Mouse (Mus musculus) E14TG2a.4 (cell line): ENCODE measurements around the gene Mia3.
"Not testable (repeated sequence)": the region's sequence is repeated elsewhere in the genome, so short reads cannot be mapped to it uniquely, and the experiment has no call there.

ENCODE experiments used
- H3K27me3 ChIP-seq: 2 replicates; pipeline ENCODE4 v1.6.1; 2014; ENCODE audit warnings: low read length, control low read depth; ENCODE audit not compliant: insufficient read depth
- H3K36me3 ChIP-seq: 2 replicates; pipeline ENCODE4 v1.6.1; 2014; ENCODE audit warnings: low read length, control low read depth; ENCODE audit not compliant: insufficient read depth
- H3K4me1 ChIP-seq: replicated peaks from 2 replicates; pipeline ENCODE4 v1.6.1; 2014; ENCODE audit warnings: low read depth, low read length, control low read depth
- H3K4me3 ChIP-seq: replicated peaks from 2 replicates; pipeline ENCODE4 v1.5.1; 2014; ENCODE audit warnings: mild to moderate bottlenecking, low read length
- H3K9me3 ChIP-seq: 2 replicates; pipeline ENCODE4 v1.6.1; 2014; ENCODE audit warnings: low read length, control low read depth
- CTCF ChIP-seq: conservative IDR thresholded peaks from 2 replicates; pipeline ENCODE4 v1.5.1; 2014; ENCODE audit warnings: low read length
- NANOG ChIP-seq: IDR thresholded peaks from 2 replicates; pipeline ENCODE4 v1.6.1; 2014; ENCODE audit warnings: borderline replicate concordance, low read length, mixed read lengths
- POU5F1 ChIP-seq: IDR thresholded peaks from 2 replicates; pipeline ENCODE4 v1.6.1; 2014; ENCODE audit warnings: low read length, borderline replicate concordance

The Mia3 gene

DNA sequence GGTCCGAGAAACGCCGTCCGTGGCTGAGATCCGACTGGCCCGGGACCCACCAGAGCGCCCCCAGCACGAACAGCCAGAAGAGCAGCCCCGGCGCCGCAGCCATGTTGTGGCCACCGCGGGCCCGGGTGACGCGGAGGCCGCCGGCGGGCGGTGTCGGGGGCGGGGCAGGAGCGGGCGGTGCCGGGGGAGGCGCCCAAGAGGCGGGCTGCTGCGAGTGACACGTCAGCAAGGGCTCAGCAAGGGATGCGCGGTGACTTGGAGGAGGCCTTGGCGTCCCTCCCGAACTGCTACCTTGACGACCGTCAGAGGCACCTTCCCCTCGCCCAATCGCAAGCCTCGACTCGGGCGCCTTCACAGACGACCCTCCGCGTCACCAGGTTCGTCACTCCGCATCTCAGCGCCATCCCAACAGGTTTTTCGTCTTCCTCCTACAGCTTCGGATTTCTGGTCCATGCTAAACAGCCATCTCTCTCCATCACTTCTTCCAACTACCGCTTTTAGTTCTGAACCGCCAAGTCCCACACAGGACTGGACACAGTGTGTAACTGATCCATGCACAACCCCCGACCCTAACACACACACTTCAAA lies at the start of gene Mia3:
Gene Mia3 (minus strand): TSS at position 127 of the 588 bp plus-strand sequence.
- Histone ChIP-seq H3K9me3 (peaks cover 1% of the 10 kb centered on the region; the same call in 1 of the 2 replicates), H3K36me3 (peaks cover 9% of the 10 kb centered on the region), H3K4me1 (peaks cover 14% of the 10 kb centered on the region), H3K4me3 (peak within 1 kb of the TSS; percentile 92), H3K27me3 (peaks cover 16% of the 10 kb centered on the region)
- TF ChIP-seq NANOG (no peak), POU5F1 (no peak), CTCF (no peak)

DNA sequence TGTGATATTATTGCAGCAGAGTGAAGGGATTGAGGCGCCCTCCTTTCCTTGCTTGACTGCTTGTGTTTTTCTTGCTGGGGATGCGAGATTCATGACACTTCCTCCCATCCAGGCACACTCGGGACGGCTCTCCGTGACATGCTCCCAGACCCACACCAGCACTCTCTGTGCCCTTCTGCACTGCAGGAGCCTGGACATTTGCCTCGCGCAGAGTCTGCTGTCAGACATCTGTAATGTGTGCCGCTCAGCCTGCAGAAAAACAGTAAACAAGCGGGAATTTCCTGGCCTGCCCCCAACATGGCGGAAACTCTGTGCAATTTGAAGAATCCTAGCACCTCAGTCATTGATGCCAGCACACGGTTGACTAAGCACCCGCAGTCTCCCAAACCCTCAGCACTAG lies 48.5 kb upstream of the Mia3 start, which contains the start of gene Hhipl2:
Gene Hhipl2 (plus strand): TSS at position 343 of the 400 bp plus-strand sequence.
- TF ChIP-seq NANOG: no peak
- no peak for TF ChIP-seq POU5F1
- TF ChIP-seq CTCF: no peak
- Histone ChIP-seq H3K27me3 (no peaks in the 10 kb centered on the region; the same call in 1 of the 2 replicates), H3K4me3 (peak within 1 kb of the TSS; percentile 46), H3K4me1 (peaks cover 6% of the 10 kb centered on the region; the same call in 1 of the 2 replicates), H3K36me3 (peaks cover 3% of the 10 kb centered on the region; the same call in 1 of the 2 replicates), H3K9me3 (no peaks in the 10 kb centered on the region)

DNA sequence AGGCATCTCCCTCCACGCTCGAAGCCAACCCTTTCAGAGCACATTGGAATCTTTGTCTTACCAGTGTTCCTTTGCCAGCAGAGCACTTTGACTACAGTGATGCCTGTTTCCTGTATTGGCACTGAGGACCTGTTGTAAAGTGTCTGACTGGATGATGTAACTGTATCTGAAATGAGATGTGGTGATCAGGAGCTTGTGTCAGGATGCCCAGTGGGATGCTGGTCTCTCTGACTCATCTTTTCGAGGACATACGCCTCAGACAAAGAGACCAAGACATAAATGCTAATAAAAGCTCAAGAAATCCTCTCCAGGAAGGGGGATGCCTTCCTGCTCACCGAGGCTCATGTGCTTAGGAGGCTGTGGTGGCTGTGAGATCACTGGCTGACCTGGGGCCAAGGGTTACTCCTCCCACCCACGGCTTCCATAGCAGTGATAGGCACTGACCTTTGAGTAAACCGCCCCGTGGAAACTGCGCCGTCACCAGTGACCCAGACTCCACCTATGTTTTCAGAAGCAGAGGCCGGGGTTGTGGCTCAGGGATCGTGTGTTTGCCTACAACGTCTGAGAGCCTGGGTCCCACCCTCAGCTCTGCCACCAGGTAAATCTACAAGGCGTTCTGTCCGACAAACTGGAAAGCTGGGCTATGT lies 44.9 kb upstream of the Mia3 start:
- no peaks in the 10 kb centered on the region for H3K9me3 ChIP-seq

DNA sequence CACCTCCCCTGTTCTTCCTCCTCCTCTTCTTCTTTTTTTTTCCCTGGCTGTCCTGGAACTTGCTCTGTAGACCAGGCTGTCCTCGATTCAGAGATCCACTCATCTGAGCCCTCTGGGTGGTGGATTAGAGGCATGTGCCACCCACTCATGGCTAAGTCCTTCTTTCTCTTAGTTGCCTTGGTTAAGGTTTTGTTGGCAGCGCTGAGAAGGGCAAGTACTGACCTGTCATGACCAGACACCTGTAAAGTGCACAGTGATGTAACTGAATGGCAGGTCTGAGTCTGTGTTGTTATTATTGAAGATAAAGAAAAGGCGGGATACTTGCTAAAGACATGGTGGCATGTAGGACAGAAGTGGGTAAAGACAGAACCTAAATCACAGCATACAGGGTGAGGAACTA lies 34.0 kb upstream of the Mia3 start:
- no peaks in the 10 kb centered on the region for H3K9me3 ChIP-seq
- TF ChIP-seq POU5F1: no peak
- TF ChIP-seq NANOG: no peak
- TF ChIP-seq CTCF: no peak
- H3K4me3 ChIP-seq: no peak overlapping the region
- H3K27me3 ChIP-seq: no peaks in the 10 kb centered on the region
- H3K4me1 ChIP-seq: no peaks in the 10 kb centered on the region
- peaks cover 77% of the 10 kb centered on the region for H3K36me3 ChIP-seq

More for the DNA sequence above, 44.9 kb upstream of the Mia3 start:
- Histone ChIP-seq H3K4me3 (no peak overlapping the region), H3K36me3 (peaks cover 37% of the 10 kb centered on the region), H3K4me1 (peaks cover 6% of the 10 kb centered on the region; the same call in 1 of the 2 replicates), H3K27me3 (no peaks in the 10 kb centered on the region)
- no peak for TF ChIP-seq NANOG
- TF ChIP-seq POU5F1: no peak
- TF ChIP-seq CTCF: no peak

DNA sequence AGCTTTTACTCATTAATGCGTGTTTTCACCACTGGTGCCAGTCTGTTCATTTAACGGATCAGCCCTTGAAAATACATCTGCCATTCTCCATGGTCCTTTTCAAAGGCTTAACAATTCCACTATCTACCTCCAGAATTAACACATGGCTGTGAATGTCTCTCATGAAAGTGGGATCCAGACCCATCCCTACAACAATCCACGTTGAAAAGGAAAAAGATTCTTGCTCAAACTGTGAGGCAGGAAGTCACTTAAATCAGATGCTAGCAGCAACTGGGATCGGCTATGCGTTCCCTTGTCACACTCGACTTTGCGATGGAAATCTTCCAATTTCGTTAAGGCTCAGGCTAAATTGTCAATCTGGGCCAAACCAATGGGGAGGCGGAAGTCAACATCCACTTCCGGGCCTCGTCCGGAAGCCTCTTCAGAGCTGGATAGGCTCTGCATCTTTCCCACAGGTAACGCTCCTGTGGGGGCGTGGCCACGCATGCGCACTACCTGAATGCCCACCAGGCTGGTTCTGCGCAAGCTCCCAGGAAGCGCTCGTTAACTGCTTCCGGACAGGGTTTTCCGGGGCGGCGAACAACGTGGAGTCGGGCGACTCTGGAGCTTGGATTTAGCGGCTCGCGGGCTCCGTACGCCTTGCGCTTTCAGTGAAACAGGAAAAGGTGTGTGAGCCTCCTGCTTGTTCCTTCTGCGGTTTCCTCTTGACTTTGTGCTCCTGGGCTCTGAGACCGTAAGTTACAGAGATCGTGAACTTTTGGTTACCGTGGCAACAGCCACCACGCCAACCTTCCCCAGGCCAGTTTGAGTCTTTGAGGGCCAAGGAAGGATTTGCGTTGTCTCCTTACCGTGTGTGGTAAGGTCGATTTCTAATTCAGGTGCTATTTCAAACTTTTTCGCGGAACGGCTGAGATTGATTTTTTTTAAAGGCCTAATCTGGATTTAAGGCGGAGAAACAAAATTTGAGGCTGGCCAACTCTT lies 19.4 kb upstream of the Mia3 start, which contains the start of gene Taf1a:
Gene Taf1a (plus strand): TSS at position 556 of the 981 bp plus-strand sequence.
- TF ChIP-seq POU5F1 (no peak), NANOG (no peak), CTCF (no peak)
- peaks cover 25% of the 10 kb centered on the region for H3K36me3 ChIP-seq
- peaks cover 28% of the 10 kb centered on the region for H3K4me1 ChIP-seq
- H3K9me3 ChIP-seq: peaks cover 12% of the 10 kb centered on the region
- H3K4me3 ChIP-seq: peak within 1 kb of the TSS; percentile 86
- H3K27me3 ChIP-seq: no peaks in the 10 kb centered on the region

DNA sequence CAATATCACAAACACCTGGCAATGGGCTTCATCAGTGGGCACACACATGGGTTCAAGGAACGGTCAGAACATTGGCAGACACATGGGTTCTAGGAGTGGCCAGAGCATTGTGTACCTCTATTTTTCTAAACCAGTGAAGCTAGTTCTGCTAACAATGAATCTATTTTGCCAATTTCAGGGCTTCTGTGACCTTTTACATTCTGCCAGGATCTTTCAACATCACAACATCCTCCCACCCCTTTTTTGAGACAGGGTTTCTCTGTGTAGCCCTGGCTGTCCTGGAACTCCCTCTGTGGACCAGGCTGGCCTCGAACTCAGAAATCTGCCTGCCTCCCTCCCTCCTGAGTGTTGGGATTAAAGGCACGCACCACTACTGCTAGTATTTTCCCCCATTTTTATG lies 18.1 kb upstream of the Mia3 start:
- H3K36me3 ChIP-seq: peaks cover 19% of the 10 kb centered on the region
- H3K4me1 ChIP-seq: peaks cover 26% of the 10 kb centered on the region
- not testable (repeated sequence) for H3K4me3 ChIP-seq, H3K27me3 ChIP-seq
- H3K9me3 ChIP-seq: peaks cover 12% of the 10 kb centered on the region

DNA sequence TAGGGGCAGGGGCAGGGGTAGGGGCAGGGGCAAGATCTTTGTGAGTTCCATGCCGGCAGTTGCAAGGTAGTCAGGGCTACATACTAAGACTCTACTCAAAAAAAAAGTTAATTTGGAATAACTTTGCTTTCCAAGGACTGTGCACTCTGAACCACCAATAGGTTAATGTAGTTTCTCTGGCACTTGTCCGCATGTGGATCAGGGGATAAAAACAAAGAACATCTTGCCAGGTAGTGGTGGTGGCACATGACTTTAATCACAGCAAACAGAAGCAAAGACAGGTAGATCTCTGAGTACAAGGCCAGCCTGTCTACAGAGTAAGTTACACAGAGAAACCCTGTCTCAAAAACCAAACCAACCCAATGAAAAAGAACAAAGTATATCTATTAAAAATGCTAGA lies 13.3 kb upstream of the Mia3 start:
- peaks cover 9% of the 10 kb centered on the region for H3K9me3 ChIP-seq
- no peak for TF ChIP-seq CTCF
- no peak for TF ChIP-seq POU5F1
- TF ChIP-seq NANOG: no peak
- peaks cover 23% of the 10 kb centered on the region for H3K4me1 ChIP-seq
- H3K27me3 ChIP-seq: no peaks in the 10 kb centered on the region
- H3K36me3 ChIP-seq: no peaks in the 10 kb centered on the region
- no peak overlapping the region for H3K4me3 ChIP-seq

DNA sequence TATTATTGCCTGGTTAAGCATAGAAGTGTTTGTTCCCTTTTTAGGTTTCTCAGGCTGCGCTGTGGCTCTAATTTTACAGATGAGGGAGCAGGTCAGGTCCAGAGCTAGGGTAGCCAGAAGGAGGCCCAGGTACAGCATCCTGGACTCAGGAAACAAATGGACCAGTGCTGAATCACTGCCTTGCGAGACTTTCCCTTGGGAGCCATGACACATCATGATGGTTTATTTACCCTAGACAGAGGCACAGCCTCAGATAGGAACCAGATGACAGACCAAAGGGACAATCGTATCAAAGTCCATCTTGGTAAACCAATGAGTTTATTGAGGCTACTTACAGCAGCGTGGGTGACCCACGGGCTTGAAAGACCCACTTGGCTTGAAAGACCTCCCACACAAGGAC lies 12.5 kb upstream of the Mia3 start:
- peaks cover 23% of the 10 kb centered on the region for H3K4me1 ChIP-seq
- H3K36me3 ChIP-seq: no peaks in the 10 kb centered on the region
- no peak overlapping the region for H3K4me3 ChIP-seq
- H3K9me3 ChIP-seq: peaks cover 3% of the 10 kb centered on the region
- TF ChIP-seq CTCF: no peak
- TF ChIP-seq POU5F1: no peak
- no peak for TF ChIP-seq NANOG
- H3K27me3 ChIP-seq: no peaks in the 10 kb centered on the region

DNA sequence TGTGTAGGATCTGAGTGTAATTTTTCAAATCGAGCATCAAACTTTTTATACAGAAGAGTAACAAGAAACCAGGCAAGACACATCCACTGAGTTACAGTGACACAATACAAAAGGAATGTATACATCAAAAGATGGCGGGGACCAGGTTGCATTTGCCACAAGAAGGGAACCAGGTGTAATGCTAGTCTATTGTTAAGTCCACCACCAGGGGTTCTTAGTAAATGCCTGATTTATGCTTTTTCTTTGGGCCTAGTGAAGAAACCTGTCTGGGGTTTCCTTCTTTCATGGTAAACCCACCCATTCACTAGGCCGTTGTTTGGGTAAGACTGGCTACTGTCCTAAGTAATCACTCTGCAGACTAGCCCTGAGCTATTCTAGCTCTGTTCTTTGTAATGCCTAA lies 10.0 kb upstream of the Mia3 start:
- peak; percentile 41; the same call in 1 of the 2 replicates for TF ChIP-seq NANOG
- not testable (repeated sequence) for H3K4me3 ChIP-seq, H3K9me3 ChIP-seq, H3K27me3 ChIP-seq, H3K36me3 ChIP-seq
- H3K4me1 ChIP-seq: peaks cover 23% of the 10 kb centered on the region
